Mouse (Mus musculus): ENCODE results near the gene Hcrt. TPM values are rescaled to one million over a fixed set of nuclear protein-coding genes. Genes with fewer than 3 reads are reported as not detected.

Gene Hcrt
- polyA plus RNA-seq, 1 experiment from 2014 or later = not detected

- Histone ChIP-seq H3K9me3 (replicated peaks) (no peaks in the 10 kb centered on the region), H3K36me3 (peaks cover 45% of the 10 kb centered on the region), H3K4me2 (replicated peaks) (no peak overlapping the region), H3K27ac (replicated peaks) (0 out of 2 replicates have a peak overlapping the region, but pooled peaks have one; percentile 60), H3K4me3 (replicated peaks) (no peak overlapping the region), H3K9ac (no peak overlapping the region), H3K27me3 (no peaks in the 10 kb centered on the region), H3K4me1 (peaks cover 35% of the 10 kb centered on the region)
- WGBS = 80% methylated on average over 3 of the region's 3 CpGs
- ATAC-seq (ENCODE audit: insufficient number of reproducible peaks, low FRiP score, low TSS enrichment, low read depth) = no peak
These were observed 43.4 kb downstream of the Hcrt start for GRCm38 (mm10) chr11:100719312-100719711.

GRCm38 (mm10) chr11:100718866-100719265 lies 43.9 kb downstream of the Hcrt start:
- no peak overlapping the region for H3K4me3 ChIP-seq (replicated peaks)
- no peaks in the 10 kb centered on the region for H3K27me3 ChIP-seq
- 0 out of 2 replicates have a peak overlapping the region, but pooled peaks have one; percentile 60 for H3K27ac ChIP-seq (replicated peaks)
- peaks cover 45% of the 10 kb centered on the region for H3K36me3 ChIP-seq
- H3K4me1 ChIP-seq = peaks cover 39% of the 10 kb centered on the region
- H3K9me3 ChIP-seq (replicated peaks) = no peaks in the 10 kb centered on the region
- no peak for ATAC-seq (ENCODE audit: insufficient number of reproducible peaks, low FRiP score, low TSS enrichment, low read depth)
- 76% methylated on average over 4 of the region's 4 CpGs for WGBS
- no peak overlapping the region for H3K4me2 ChIP-seq (replicated peaks)
- H3K9ac ChIP-seq = no peak overlapping the region

- no peak overlapping the region for H3K9ac ChIP-seq
- H3K36me3 ChIP-seq = peaks cover 45% of the 10 kb centered on the region
- H3K27ac ChIP-seq (replicated peaks) = peak overlapping the region; percentile 60; the same call in 1 of the 2 replicates
- WGBS = 87% methylated on average over 7 of the region's 7 CpGs
- no peaks in the 10 kb centered on the region for H3K27me3 ChIP-seq
- no peak for ATAC-seq (ENCODE audit: insufficient number of reproducible peaks, low FRiP score, low TSS enrichment, low read depth)
- no peaks in the 10 kb centered on the region for H3K9me3 ChIP-seq (replicated peaks)
- H3K4me2 ChIP-seq (replicated peaks) = no peak overlapping the region
- peaks cover 43% of the 10 kb centered on the region for H3K4me1 ChIP-seq
- no peak overlapping the region for H3K4me3 ChIP-seq (replicated peaks)
These were observed 44.3 kb downstream of the Hcrt start for GRCm38 (mm10) chr11:100718462-100718861.

GRCm38 (mm10) chr11:100716649-100717048 lies 46.1 kb downstream of the Hcrt start:
- Histone ChIP-seq H3K27ac (replicated peaks) (no peak overlapping the region), H3K4me3 (replicated peaks) (no peak overlapping the region), H3K27me3 (no peaks in the 10 kb centered on the region), H3K9me3 (replicated peaks) (no peaks in the 10 kb centered on the region), H3K4me2 (replicated peaks) (no peak overlapping the region), H3K4me1 (peaks cover 49% of the 10 kb centered on the region), H3K36me3 (peaks cover 45% of the 10 kb centered on the region), H3K9ac (no peak overlapping the region)
- no peak for ATAC-seq (ENCODE audit: insufficient number of reproducible peaks, low FRiP score, low TSS enrichment, low read depth)
- 72% methylated on average over 3 of the region's 3 CpGs for whole genome bisulfite sequencing

GRCm38 (mm10) chr11:100714948-100715347 lies 47.8 kb downstream of the Hcrt start:
- no peaks in the 10 kb centered on the region for H3K27me3 ChIP-seq
- ATAC-seq (ENCODE audit: insufficient number of reproducible peaks, low FRiP score, low TSS enrichment, low read depth) = no peak
- 87% methylated on average over 6 of the region's 6 CpGs for WGBS
- H3K4me2 ChIP-seq (replicated peaks) = no peak overlapping the region
- no peak overlapping the region for H3K4me3 ChIP-seq (replicated peaks)
- H3K36me3 ChIP-seq = peaks cover 54% of the 10 kb centered on the region
- H3K4me1 ChIP-seq = peaks cover 43% of the 10 kb centered on the region
- H3K9me3 ChIP-seq (replicated peaks) = no peaks in the 10 kb centered on the region
- no peak overlapping the region for H3K9ac ChIP-seq
- H3K27ac ChIP-seq (replicated peaks) = no peak overlapping the region

- no peaks in the 10 kb centered on the region for H3K27me3 ChIP-seq
- 0 out of 2 replicates have a peak overlapping the region, but pooled peaks have one; percentile 24 for H3K9ac ChIP-seq
- peak overlapping the region; percentile 52 for H3K4me2 ChIP-seq (replicated peaks)
- H3K4me1 ChIP-seq = peaks cover 39% of the 10 kb centered on the region
- H3K4me3 ChIP-seq (replicated peaks) = peak overlapping the region; percentile 35; the same call in 1 of the 2 replicates
- 48% methylated on average over 6 of the region's 6 CpGs for WGBS
- no peaks in the 10 kb centered on the region for H3K9me3 ChIP-seq (replicated peaks)
- peaks cover 53% of the 10 kb centered on the region for H3K36me3 ChIP-seq
- ATAC-seq (ENCODE audit: insufficient number of reproducible peaks, low FRiP score, low TSS enrichment, low read depth) = no peak
- peak overlapping the region; percentile 63; the same call in 1 of the 2 replicates for H3K27ac ChIP-seq (replicated peaks)
These were observed 48.2 kb downstream of the Hcrt start for GRCm38 (mm10) chr11:100714534-100714915.

GRCm38 (mm10) chr11:100713735-100714533 lies 48.8 kb downstream of the Hcrt start, which contains the start of gene Hspb9:
Hspb9 (plus strand) TSS chr11:100713850.
- H3K9ac ChIP-seq = peak within 1 kb of the TSS; percentile 24; the same call in 1 of the 2 replicates
- peaks cover 37% of the 10 kb centered on the region for H3K4me1 ChIP-seq
- H3K4me2 ChIP-seq (replicated peaks) = peak within 1 kb of the TSS; percentile 52
- H3K36me3 ChIP-seq = peaks cover 54% of the 10 kb centered on the region
- peak; percentile 31; the same call in 1 of the 2 replicates for ATAC-seq (ENCODE audit: insufficient number of reproducible peaks, low FRiP score, low TSS enrichment, low read depth)
- no peaks in the 10 kb centered on the region for H3K9me3 ChIP-seq (replicated peaks)
- WGBS = 6% methylated on average over 38 of the region's 38 CpGs
- peak within 1 kb of the TSS; percentile 83 for H3K27ac ChIP-seq (replicated peaks)
- H3K4me3 ChIP-seq (replicated peaks) = peak within 1 kb of the TSS; percentile 35
- H3K27me3 ChIP-seq = no peaks in the 10 kb centered on the region

- Histone ChIP-seq H3K9ac (0 out of 2 replicates have a peak overlapping the region, but pooled peaks have one; percentile 24), H3K36me3 (peaks cover 55% of the 10 kb centered on the region)
These were observed 49.6 kb downstream of the Hcrt start for GRCm38 (mm10) chr11:100713174-100713573.

GRCm38 (mm10) chr11:100711783-100712615 lies 50.7 kb downstream of the Hcrt start, which contains the start of gene Kat2a:
Kat2a (minus strand) TSS chr11:100712465.
- Histone ChIP-seq H3K27me3 (no peaks in the 10 kb centered on the region), H3K4me1 (peaks cover 35% of the 10 kb centered on the region), H3K27ac (replicated peaks) (peak within 1 kb of the TSS; percentile 83), H3K9ac (peak within 1 kb of the TSS; percentile 99), H3K36me3 (peaks cover 56% of the 10 kb centered on the region), H3K4me2 (replicated peaks) (peak within 1 kb of the TSS; percentile 72), H3K4me3 (replicated peaks) (peak within 1 kb of the TSS; percentile 99), H3K9me3 (replicated peaks) (no peaks in the 10 kb centered on the region)
- under 1% methylated on average over 47 of the region's 48 CpGs for WGBS
- ATAC-seq (ENCODE audit: insufficient number of reproducible peaks, low FRiP score, low TSS enrichment, low read depth) = peak; percentile 88

More at GRCm38 (mm10) chr11:100713174-100713573, 49.6 kb downstream of the Hcrt start:
- Histone ChIP-seq H3K4me1 (peaks cover 35% of the 10 kb centered on the region), H3K27ac (replicated peaks) (peak overlapping the region; percentile 83), H3K9me3 (replicated peaks) (no peaks in the 10 kb centered on the region), H3K27me3 (no peaks in the 10 kb centered on the region), H3K4me3 (replicated peaks) (no peak overlapping the region), H3K4me2 (replicated peaks) (peak overlapping the region; percentile 52)
- WGBS = 43% methylated on average over 4 of the region's 4 CpGs
- ATAC-seq (ENCODE audit: insufficient number of reproducible peaks, low FRiP score, low TSS enrichment, low read depth) = no peak
